Comparison of ENCODE assay signal across 11 mouse cellular contexts in genomic region chr10:68166695-68167086, GRCm38 (mm10).
DNase-seq lines count a peak whose midpoint lies in the region; ATAC-seq and TF ChIP-seq lines count a peak whose summit lies in the region.
"Had no signal": no experiment of that assay in that cellular context is flagged by ENCODE, and none has a peak within 500 bp of the region (broad histone marks: within the 10 kb centered on the region; RNA-seq: fewer than 3 reads in every experiment).

No protein-coding gene starts in this region.

- no peak for ATAC-seq in kidney, postnatal 0 days (replicated peaks; ENCODE audit: low FRiP score, low read depth)
- ATAC-seq in limb, embryonic 14.5 days (ENCODE audit: low FRiP score, low read depth): peak; percentile 42; the same call in 1 of the 2 replicates

- H3K9ac ChIP-seq in kidney, postnatal 0 days (ENCODE audit: low read depth, low read length): no peak overlapping the region
- H3K9ac ChIP-seq in limb, embryonic 14.5 days (ENCODE audit: low read depth, low read length, severe bottlenecking): no peak overlapping the region

- no peaks in the 10 kb centered on the region for H3K27me3 ChIP-seq in heart, embryonic 10.5 days (ENCODE audit: insufficient read depth, poor library complexity, severe bottlenecking)
- H3K27me3 ChIP-seq in kidney, postnatal 0 days (ENCODE audit: insufficient read depth, low read length): no peaks in the 10 kb centered on the region
- no peaks in the 10 kb centered on the region for H3K27me3 ChIP-seq in limb, embryonic 14.5 days (ENCODE audit: control insufficient read depth, insufficient read depth, low read length)

- no peaks in the 10 kb centered on the region for H3K9me3 ChIP-seq in heart, embryonic 10.5 days
- no peaks in the 10 kb centered on the region for H3K9me3 ChIP-seq in kidney, postnatal 0 days (replicated peaks; ENCODE audit: low read length)
- H3K9me3 ChIP-seq in limb, embryonic 14.5 days (ENCODE audit: control insufficient read depth, low read length): no peaks in the 10 kb centered on the region

- peak overlapping the region; percentile 64 for H3K27ac ChIP-seq in heart, embryonic 10.5 days
- H3K27ac ChIP-seq in kidney, postnatal 0 days: peak overlapping the region; percentile 70
- H3K27ac ChIP-seq in bone marrow macrophage, adult 2 months (ENCODE audit: insufficient read depth, low read depth, low read length): peak overlapping the region; percentile 64
- no peak overlapping the region for H3K27ac ChIP-seq in limb, embryonic 14.5 days (replicated peaks; ENCODE audit: low read depth, low read length)

- DNase-seq in heart, embryonic 10.5 days (ENCODE audit: low spot score): no peak
- no peak for DNase-seq in heart, postnatal 10 days
- no peak for DNase-seq in kidney, postnatal 0 days (ENCODE audit: low spot score)
- no peak for DNase-seq in kidney, adult 11 months
- peak; percentile 52 for DNase-seq in limb, embryonic 14.5 days (ENCODE audit: low spot score)
- DNase-seq in retina, embryonic 14.5 days (ENCODE audit: low spot score): no peak
- no peak for DNase-seq in right cerebral cortex, postnatal 25 days
- DNase-seq: cerebellum, postnatal 10 days; lung, postnatal 10 days; right cerebral cortex, adult 18-20 months had no signal

- H3K4me3 ChIP-seq in heart, embryonic 10.5 days: no peak overlapping the region
- no peak overlapping the region for H3K4me3 ChIP-seq in kidney, postnatal 0 days (replicated peaks; ENCODE audit: low read depth, low read length)
- no peak overlapping the region for H3K4me3 ChIP-seq in bone marrow macrophage, adult 2 months (ENCODE audit: insufficient read depth, low read length)
- H3K4me3 ChIP-seq in limb, embryonic 14.5 days (replicated peaks; ENCODE audit: low read length): no peak overlapping the region

- peaks cover 31% of the 10 kb centered on the region for H3K4me1 ChIP-seq in heart, embryonic 10.5 days
- H3K4me1 ChIP-seq in kidney, postnatal 0 days (replicated peaks; ENCODE audit: insufficient read depth, low read length): peaks cover 23% of the 10 kb centered on the region; the same call in 1 of the 2 replicates
- H3K4me1 ChIP-seq in bone marrow macrophage, adult 2 months (ENCODE audit: control insufficient read depth, insufficient read depth, low read length): peaks cover 40% of the 10 kb centered on the region
- peaks cover 38% of the 10 kb centered on the region for H3K4me1 ChIP-seq in limb, embryonic 14.5 days (ENCODE audit: control insufficient read depth, insufficient read depth, low read length)

- H3K4me2 ChIP-seq in kidney, postnatal 0 days (ENCODE audit: low read length): no peak overlapping the region
- H3K4me2 ChIP-seq in limb, embryonic 14.5 days (replicated peaks; ENCODE audit: low read depth, low read length, severe bottlenecking): no peak overlapping the region

- H3K36me3 ChIP-seq in heart, embryonic 10.5 days: no peaks in the 10 kb centered on the region
- H3K36me3 ChIP-seq in kidney, postnatal 0 days (ENCODE audit: insufficient read depth, low read length): 0 out of 2 replicates have a peak, but pooled peaks cover 4% of the 10 kb centered on the region
- no peaks in the 10 kb centered on the region for H3K36me3 ChIP-seq in limb, embryonic 14.5 days (ENCODE audit: control insufficient read depth, insufficient read depth, low read length)

- intact Hi-C loops in heart, postnatal 10 days (cut with DNase I): loop anchor here (5.0 kb wide), 2 partner anchors 41 to 116 kb away; no protein-coding TSS in a partner anchor

- no peak for TF ChIP-seq CTCF in kidney, postnatal 0 days (IDR thresholded peaks at IDR 0.05; ENCODE audit: low read depth)
- TF ChIP-seq CTCF in bone marrow macrophage, adult 2 months (IDR thresholded peaks at IDR 0.05; ENCODE audit: low read depth, low read length): no peak

- WGBS in heart, embryonic 10.5 days: 77% methylated on average over 2 of the region's 2 CpGs
- WGBS in kidney, postnatal 0 days: 37% methylated on average over 2 of the region's 2 CpGs
- 18% methylated on average over 2 of the region's 2 CpGs for WGBS in limb, embryonic 14.5 days

- TF ChIP-seq POLR2A in bone marrow macrophage, adult 2 months (IDR thresholded peaks at IDR 0.05; ENCODE audit: borderline replicate concordance, low read depth, low read length): no peak
- no peak for TF ChIP-seq POLR2A in limb, embryonic 14.5 days (IDR thresholded peaks at IDR 0.05; ENCODE audit: borderline replicate concordance, extremely low read depth, insufficient read depth, insufficient read length)
